Mouse (Mus musculus): ENCODE measurements around the gene Tmie. TPM values are rescaled to one million over a fixed set of nuclear protein-coding genes. Genes with fewer than 3 reads are reported as not detected.

Tmie gene
- polyA plus RNA-seq (2014; fragmentation: Nextera tagmentation; extraction: Ambion mirVana), result 0.96 and 1.5 TPM in 2 replicates

- Histone ChIP-seq H3K27ac (ENCODE audit: low read depth, low read length) (no peak within 1 kb of the TSS), H3K27me3 (replicated peaks; ENCODE audit: control insufficient read depth, insufficient read depth, low read length) (peaks cover 46% of the 10 kb centered on the region), H3K36me3 (ENCODE audit: control insufficient read depth, insufficient read depth, low read length) (no peaks in the 10 kb centered on the region), H3K4me2 (peak within 1 kb of the TSS; percentile 71), H3K9ac (ENCODE audit: low read depth, low read length) (peak within 1 kb of the TSS; percentile 26; the same call in 1 of the 2 replicates), H3K9me3 (ENCODE audit: control insufficient read depth, low read length) (no peaks in the 10 kb centered on the region), H3K4me3 (ENCODE audit: low read depth, low read length) (peak within 1 kb of the TSS; percentile 52), H3K4me1 (replicated peaks; ENCODE audit: control insufficient read depth, insufficient read depth, low read length) (peaks cover 2% of the 10 kb centered on the region; the same call in 1 of the 2 replicates)
- 2% methylated on average over 32 of the region's 57 CpGs for WGBS
- peak; percentile 52; the same call in 1 of the 2 replicates for ATAC-seq (replicated peaks; ENCODE audit: low FRiP score)
- no peak for DNase-seq (ENCODE audit: low spot score)
Observed at GRCm38 (mm10) chr9:110879998-110880561, at the start of gene Tmie. Gene Tmie, minus strand, starts transcription at chr9:110880113.

GRCm38 (mm10) chr9:110922759-110923158 is 42.8 kb upstream of the Tmie start:
- Histone ChIP-seq H3K9me3 (ENCODE audit: control insufficient read depth, low read length) (no peaks in the 10 kb centered on the region), H3K4me1 (replicated peaks; ENCODE audit: control insufficient read depth, insufficient read depth, low read length) (no peaks in the 10 kb centered on the region), H3K9ac (ENCODE audit: low read depth, low read length) (no peak overlapping the region), H3K4me2 (no peak overlapping the region), H3K36me3 (ENCODE audit: control insufficient read depth, insufficient read depth, low read length) (no peaks in the 10 kb centered on the region), H3K27ac (ENCODE audit: low read depth, low read length) (no peak overlapping the region), H3K4me3 (ENCODE audit: low read depth, low read length) (no peak overlapping the region), H3K27me3 (replicated peaks; ENCODE audit: control insufficient read depth, insufficient read depth, low read length) (no peaks in the 10 kb centered on the region)
- DNase-seq (ENCODE audit: low spot score) (peak; percentile 71), ATAC-seq (replicated peaks; ENCODE audit: low FRiP score) (no peak)
- 18% methylated on average over 7 of the region's 7 CpGs for WGBS

- Histone ChIP-seq H3K27ac (ENCODE audit: low read depth, low read length) (no peak overlapping the region), H3K9me3 (ENCODE audit: control insufficient read depth, low read length) (no peaks in the 10 kb centered on the region), H3K9ac (ENCODE audit: low read depth, low read length) (no peak overlapping the region), H3K4me2 (no peak overlapping the region), H3K4me1 (replicated peaks; ENCODE audit: control insufficient read depth, insufficient read depth, low read length) (no peaks in the 10 kb centered on the region), H3K27me3 (replicated peaks; ENCODE audit: control insufficient read depth, insufficient read depth, low read length) (no peaks in the 10 kb centered on the region), H3K4me3 (ENCODE audit: low read depth, low read length) (no peak overlapping the region), H3K36me3 (ENCODE audit: control insufficient read depth, insufficient read depth, low read length) (no peaks in the 10 kb centered on the region)
- DNase-seq (ENCODE audit: low spot score), result no peak
- no peak for ATAC-seq (replicated peaks; ENCODE audit: low FRiP score)
- 68% methylated on average over 15 of the region's 15 CpGs for WGBS
Observed at GRCm38 (mm10) chr9:110920665-110921419, 40.9 kb upstream of the Tmie start.

DNA sequence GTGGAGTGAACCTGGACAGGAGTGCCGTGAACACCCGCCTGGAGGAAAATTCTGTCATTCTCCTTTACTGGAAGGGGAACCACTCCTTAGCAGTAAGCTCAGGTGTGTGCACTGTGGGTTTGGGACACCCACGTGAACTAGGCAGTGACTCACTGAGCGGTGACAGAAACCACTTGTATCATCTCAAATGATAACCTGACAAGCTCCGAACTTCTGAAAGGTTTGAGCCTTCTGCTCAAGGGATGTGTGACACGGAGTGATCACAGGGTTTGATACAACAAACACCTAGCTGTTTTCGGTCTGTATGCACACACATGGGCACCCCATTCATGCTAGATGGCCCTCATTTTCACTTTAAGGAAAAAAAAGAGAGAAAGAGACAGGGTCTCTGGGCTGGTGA is 36.9 kb upstream of the Tmie start, which contains the start of gene Fam240a:
TSS of gene Fam240a (minus strand) at position 76 of the 400 bp plus-strand sequence.
- DNase-seq (ENCODE audit: low spot score), result no peak
- Histone ChIP-seq H3K4me1 (replicated peaks; ENCODE audit: control insufficient read depth, insufficient read depth, low read length) (no peaks in the 10 kb centered on the region), H3K4me2 (no peak within 1 kb of the TSS), H3K9ac (ENCODE audit: low read depth, low read length) (no peak within 1 kb of the TSS), H3K36me3 (ENCODE audit: control insufficient read depth, insufficient read depth, low read length) (no peaks in the 10 kb centered on the region), H3K4me3 (ENCODE audit: low read depth, low read length) (no peak within 1 kb of the TSS), H3K27me3 (replicated peaks; ENCODE audit: control insufficient read depth, insufficient read depth, low read length) (no peaks in the 10 kb centered on the region), H3K27ac (ENCODE audit: low read depth, low read length) (no peak within 1 kb of the TSS), H3K9me3 (ENCODE audit: control insufficient read depth, low read length) (no peaks in the 10 kb centered on the region)
- whole genome bisulfite sequencing, result 78% methylated on average over 7 of the region's 7 CpGs
- ATAC-seq (replicated peaks; ENCODE audit: low FRiP score), result no peak

GRCm38 (mm10) chr9:110915466-110915865 is 35.6 kb upstream of the Tmie start:
- DNase-seq (ENCODE audit: low spot score), result no peak
- Histone ChIP-seq H3K9ac (ENCODE audit: low read depth, low read length) (no peak overlapping the region), H3K4me2 (no peak overlapping the region), H3K9me3 (ENCODE audit: control insufficient read depth, low read length) (no peaks in the 10 kb centered on the region), H3K36me3 (ENCODE audit: control insufficient read depth, insufficient read depth, low read length) (no peaks in the 10 kb centered on the region), H3K4me1 (replicated peaks; ENCODE audit: control insufficient read depth, insufficient read depth, low read length) (no peaks in the 10 kb centered on the region), H3K27ac (ENCODE audit: low read depth, low read length) (no peak overlapping the region), H3K27me3 (replicated peaks; ENCODE audit: control insufficient read depth, insufficient read depth, low read length) (no peaks in the 10 kb centered on the region), H3K4me3 (ENCODE audit: low read depth, low read length) (no peak overlapping the region)
- ATAC-seq (replicated peaks; ENCODE audit: low FRiP score), result no peak
- 39% methylated on average over 8 of the region's 8 CpGs for WGBS

GRCm38 (mm10) chr9:110914631-110915236 is 34.8 kb upstream of the Tmie start:
- H3K36me3 ChIP-seq (ENCODE audit: control insufficient read depth, insufficient read depth, low read length), result no peaks in the 10 kb centered on the region
- H3K4me3 ChIP-seq (ENCODE audit: low read depth, low read length), result no peak overlapping the region
- ATAC-seq (replicated peaks; ENCODE audit: low FRiP score) (no peak), DNase-seq (ENCODE audit: low spot score) (no peak)
- no peak overlapping the region for H3K9ac ChIP-seq (ENCODE audit: low read depth, low read length)
- WGBS, result 49% methylated on average over 21 of the region's 21 CpGs
- H3K27ac ChIP-seq (ENCODE audit: low read depth, low read length), result no peak overlapping the region
- no peaks in the 10 kb centered on the region for H3K27me3 ChIP-seq (replicated peaks; ENCODE audit: control insufficient read depth, insufficient read depth, low read length)
- H3K9me3 ChIP-seq (ENCODE audit: control insufficient read depth, low read length), result no peaks in the 10 kb centered on the region
- no peak overlapping the region for H3K4me2 ChIP-seq
- no peaks in the 10 kb centered on the region for H3K4me1 ChIP-seq (replicated peaks; ENCODE audit: control insufficient read depth, insufficient read depth, low read length)

DNA sequence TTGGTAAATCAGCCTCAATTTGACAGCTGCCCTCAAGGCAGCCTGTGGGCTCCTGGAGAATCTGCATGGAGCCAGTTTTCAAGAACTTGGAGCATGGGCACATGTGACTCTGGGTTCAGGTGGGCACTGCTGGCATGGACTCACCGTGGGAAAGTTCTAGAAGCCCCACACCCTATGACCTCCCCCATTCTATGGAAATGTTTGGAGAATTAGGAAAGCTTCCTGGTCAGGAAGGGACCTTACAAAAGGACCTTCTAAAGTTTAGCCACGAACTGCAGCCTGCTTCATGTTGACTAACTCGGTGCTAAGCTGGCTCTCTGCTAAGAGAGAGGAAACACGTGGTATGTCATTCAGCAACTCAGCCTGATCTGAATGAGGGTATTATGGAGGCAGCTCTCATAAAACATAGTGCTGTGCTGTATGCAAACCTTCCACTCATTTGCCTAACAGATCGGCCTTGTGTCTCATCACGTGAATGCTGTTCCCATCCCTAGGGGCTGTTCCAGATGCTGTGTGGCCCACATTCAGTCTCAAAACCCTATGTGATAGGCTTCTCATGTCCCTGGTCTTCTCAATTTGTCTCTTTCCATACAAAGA is 29.6 kb upstream of the Tmie start:
- H3K36me3 ChIP-seq (ENCODE audit: control insufficient read depth, insufficient read depth, low read length), result no peaks in the 10 kb centered on the region
- H3K27ac ChIP-seq (ENCODE audit: low read depth, low read length), result no peak overlapping the region
- H3K4me1 ChIP-seq (replicated peaks; ENCODE audit: control insufficient read depth, insufficient read depth, low read length), result no peaks in the 10 kb centered on the region
- no peak for ATAC-seq (replicated peaks; ENCODE audit: low FRiP score)
- H3K9ac ChIP-seq (ENCODE audit: low read depth, low read length), result no peak overlapping the region
- H3K9me3 ChIP-seq (ENCODE audit: control insufficient read depth, low read length), result no peaks in the 10 kb centered on the region
- WGBS, result 73% methylated on average over 6 of the region's 6 CpGs
- DNase-seq (ENCODE audit: low spot score), result no peak
- no peak overlapping the region for H3K4me2 ChIP-seq
- no peaks in the 10 kb centered on the region; the same call in 1 of the 2 replicates for H3K27me3 ChIP-seq (replicated peaks; ENCODE audit: control insufficient read depth, insufficient read depth, low read length)
- no peak overlapping the region for H3K4me3 ChIP-seq (ENCODE audit: low read depth, low read length)

- no peak overlapping the region for H3K4me2 ChIP-seq
- H3K9ac ChIP-seq (ENCODE audit: low read depth, low read length), result no peak overlapping the region
- H3K27ac ChIP-seq (ENCODE audit: low read depth, low read length), result no peak overlapping the region
- no peaks in the 10 kb centered on the region for H3K36me3 ChIP-seq (ENCODE audit: control insufficient read depth, insufficient read depth, low read length)
- DNase-seq (ENCODE audit: low spot score) (no peak), ATAC-seq (replicated peaks; ENCODE audit: low FRiP score) (no peak)
- WGBS, result 89% methylated on average over 3 of the region's 3 CpGs
- no peaks in the 10 kb centered on the region; the same call in 1 of the 2 replicates for H3K27me3 ChIP-seq (replicated peaks; ENCODE audit: control insufficient read depth, insufficient read depth, low read length)
- no peaks in the 10 kb centered on the region for H3K9me3 ChIP-seq (ENCODE audit: control insufficient read depth, low read length)
- H3K4me1 ChIP-seq (replicated peaks; ENCODE audit: control insufficient read depth, insufficient read depth, low read length), result no peaks in the 10 kb centered on the region
- H3K4me3 ChIP-seq (ENCODE audit: low read depth, low read length), result no peak overlapping the region
Observed at GRCm38 (mm10) chr9:110908631-110909016, 28.7 kb upstream of the Tmie start.

Data from liver, embryonic 11.5 days (tissue).